Mouse (Mus musculus): ENCODE measurements around the gene Gm11549.

Gene Gm11549

GRCm38 (mm10) chr3:36481776-36482193 lies 39.8 kb downstream of the Gm11549 start:
- DNase-seq (ENCODE audit: low spot score in 2 of 2), result peak in 1 of 2 experiments; percentile 38

GRCm38 (mm10) chr3:36480486-36480885 lies 41.1 kb downstream of the Gm11549 start:
- no peak for DNase-seq (ENCODE audit: low spot score in 2 of 2)

- DNase-seq (ENCODE audit: low spot score in 2 of 2), result peak in 1 of 2 experiments; percentile 56
These were observed 42.8 kb downstream of the Gm11549 start for GRCm38 (mm10) chr3:36478776-36479175.

GRCm38 (mm10) chr3:36476261-36477155 lies 45.1 kb downstream of the Gm11549 start:
- no peak for DNase-seq (ENCODE audit: low spot score in 2 of 2)

- peak; percentile 86 to 92 for DNase-seq (ENCODE audit: low spot score in 2 of 2)
These were observed 46.0 kb downstream of the Gm11549 start, which contains the start of the genes Anxa5 and 1810062G17Rik for GRCm38 (mm10) chr3:36475532-36476087. TSS of gene Anxa5 (minus strand) at chr3:36475894. TSS of gene 1810062G17Rik (plus strand) at chr3:36475937.

GRCm38 (mm10) chr3:36474938-36475483 lies 46.6 kb downstream of the Gm11549 start:
- peak in 1 of 2 experiments; percentile 71 for DNase-seq (ENCODE audit: low spot score in 2 of 2)

GRCm38 (mm10) chr3:36474421-36474820 lies 47.2 kb downstream of the Gm11549 start:
- no peak for DNase-seq (ENCODE audit: low spot score in 2 of 2)

- DNase-seq (ENCODE audit: low spot score in 2 of 2), result no peak
These were observed 48.4 kb downstream of the Gm11549 start for GRCm38 (mm10) chr3:36473222-36473621.

- DNase-seq (ENCODE audit: low spot score in 2 of 2), result no peak
These were observed 49.8 kb downstream of the Gm11549 start for GRCm38 (mm10) chr3:36471856-36472255.

GRCm38 (mm10) chr3:36468871-36469270 lies 52.7 kb downstream of the Gm11549 start:
- DNase-seq (ENCODE audit: low spot score in 2 of 2), result no peak

GRCm38 (mm10) chr3:36467632-36468031 lies 54.0 kb downstream of the Gm11549 start:
- no peak for DNase-seq (ENCODE audit: low spot score in 2 of 2)

- no peak for DNase-seq (ENCODE audit: low spot score in 2 of 2)
These were observed 56.1 kb downstream of the Gm11549 start for GRCm38 (mm10) chr3:36465538-36465937.
